Mouse (Mus musculus) leukemia stem cell, adult 10-12 weeks (primary cell): ENCODE measurements around the gene Arglu1. TPM values are rescaled to one million over a fixed set of nuclear protein-coding genes. Genes with fewer than 3 reads are reported as not detected.

Experiments used
- polyA plus RNA-seq: library from polyadenylated mRNA; stranded (reverse); fragments of >175 nt; gene quantifications from 2 replicates; pipeline ENCODE4 v1.2.3, GENCODE M21; 2012; ENCODE audit warnings: low replicate concordance

Arglu1 gene
- polyA plus RNA-seq: 45.0 and 63.0 TPM in 2 replicates

DNA sequence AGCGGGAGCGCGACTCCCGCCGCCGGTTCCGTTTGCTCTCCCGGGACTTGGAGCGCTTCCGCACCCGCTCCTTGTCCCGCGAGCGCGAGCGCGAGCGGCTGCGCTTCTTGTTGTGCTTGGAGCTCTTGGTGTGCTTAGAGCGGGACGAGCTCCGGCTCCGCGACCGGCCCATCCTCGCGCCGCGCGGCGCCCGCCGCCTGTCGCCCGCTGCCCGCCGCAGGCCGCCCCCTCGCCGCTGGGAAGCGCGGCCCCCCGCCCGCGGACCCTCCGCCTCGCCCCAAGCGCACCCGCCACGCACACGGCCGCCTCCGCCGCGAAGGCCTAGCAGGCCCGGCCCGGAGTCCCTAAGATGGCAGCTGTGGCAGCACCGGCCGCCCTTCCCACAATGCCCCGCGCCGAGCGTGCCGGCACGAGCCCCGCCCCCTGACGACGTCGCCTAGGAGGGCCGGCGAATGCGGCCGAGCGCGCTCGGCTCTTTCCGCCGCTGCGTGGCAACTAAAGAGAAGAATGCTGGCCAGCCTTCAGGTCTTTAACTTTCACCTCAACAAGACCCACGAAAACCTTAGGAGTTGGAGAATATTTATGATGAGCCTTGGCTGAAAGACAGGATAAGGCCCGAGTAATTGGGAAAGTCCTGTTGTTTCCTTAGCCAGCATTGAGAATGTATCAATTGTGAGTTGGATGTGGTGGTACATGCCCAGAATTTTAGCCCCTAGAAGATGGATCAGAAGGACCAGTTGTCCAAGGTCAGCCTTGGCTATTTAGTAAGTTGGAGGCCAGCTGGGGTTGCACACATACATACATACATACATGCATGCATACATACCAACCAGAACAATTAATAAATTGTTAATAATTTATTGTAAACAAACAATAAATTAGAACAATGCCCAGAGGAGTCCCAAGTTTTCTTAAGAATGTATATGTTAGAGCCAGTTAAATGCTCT, at the start of gene Arglu1:
TSS of gene Arglu1 (minus strand) at position 376 of the 947 bp plus-strand sequence.

DNA sequence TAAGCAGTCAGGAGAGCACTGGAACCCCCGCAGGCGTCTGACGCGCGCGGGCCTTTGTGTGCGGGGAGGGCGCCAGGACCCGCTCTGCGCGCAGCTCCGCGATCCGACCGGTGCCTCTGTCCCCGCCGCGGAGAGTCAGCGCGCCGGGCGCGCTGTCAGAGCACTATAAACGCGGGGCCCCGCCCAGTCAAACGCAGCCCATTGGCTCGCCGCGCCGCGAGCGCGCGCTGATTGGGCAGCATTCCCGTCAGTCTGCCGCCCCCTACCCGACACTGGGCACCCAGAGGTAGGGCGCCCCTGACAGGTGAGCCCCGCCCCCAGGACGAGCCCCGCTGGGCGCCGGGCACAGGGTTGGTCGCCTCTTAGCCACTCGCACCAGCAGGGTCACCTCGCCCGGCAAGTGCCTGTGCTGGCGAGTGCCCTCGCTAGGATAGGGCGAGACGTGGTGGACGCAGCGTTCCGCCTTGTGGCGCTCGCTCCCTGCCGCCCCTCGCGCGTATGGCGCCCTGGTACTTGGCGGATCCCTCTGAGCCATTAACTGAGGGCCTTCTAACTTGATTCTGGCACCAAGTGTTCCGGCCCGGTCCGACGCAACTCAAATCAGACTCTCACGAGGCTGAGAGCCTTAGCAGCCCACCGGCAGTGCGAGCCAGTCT, 29.1 kb downstream of the Arglu1 start, which contains the start of gene Efnb2:
TSS of gene Efnb2 (minus strand) at position 140 of the 656 bp plus-strand sequence.

Other genes with a start within 250 kb of the Arglu1 start
- 0.23 and 0.51 TPM in 2 replicates for gene Efnb2, start 29.3 kb downstream of the Arglu1 start, polyA plus RNA-seq